Mouse (Mus musculus) olfactory bulb, adult 2 months (tissue): ENCODE data around the gene Mob3a.

Source experiments
- CTCF ChIP-seq: fragments of 200-500 bp; IDR thresholded peaks from 2 replicates; pipeline ENCODE4 v1.5.1; 2012; ENCODE audit warnings: low read depth, mild to moderate bottlenecking, low read length, moderate library complexity; ENCODE audit not compliant: insufficient read depth
- POLR2A ChIP-seq: fragments of 200-500 bp; IDR thresholded peaks from 2 replicates; pipeline ENCODE4 v1.6.1; 2012; ENCODE audit warnings: mild to moderate bottlenecking, low read depth, low read length, moderate library complexity; ENCODE audit not compliant: insufficient read depth

DNA sequence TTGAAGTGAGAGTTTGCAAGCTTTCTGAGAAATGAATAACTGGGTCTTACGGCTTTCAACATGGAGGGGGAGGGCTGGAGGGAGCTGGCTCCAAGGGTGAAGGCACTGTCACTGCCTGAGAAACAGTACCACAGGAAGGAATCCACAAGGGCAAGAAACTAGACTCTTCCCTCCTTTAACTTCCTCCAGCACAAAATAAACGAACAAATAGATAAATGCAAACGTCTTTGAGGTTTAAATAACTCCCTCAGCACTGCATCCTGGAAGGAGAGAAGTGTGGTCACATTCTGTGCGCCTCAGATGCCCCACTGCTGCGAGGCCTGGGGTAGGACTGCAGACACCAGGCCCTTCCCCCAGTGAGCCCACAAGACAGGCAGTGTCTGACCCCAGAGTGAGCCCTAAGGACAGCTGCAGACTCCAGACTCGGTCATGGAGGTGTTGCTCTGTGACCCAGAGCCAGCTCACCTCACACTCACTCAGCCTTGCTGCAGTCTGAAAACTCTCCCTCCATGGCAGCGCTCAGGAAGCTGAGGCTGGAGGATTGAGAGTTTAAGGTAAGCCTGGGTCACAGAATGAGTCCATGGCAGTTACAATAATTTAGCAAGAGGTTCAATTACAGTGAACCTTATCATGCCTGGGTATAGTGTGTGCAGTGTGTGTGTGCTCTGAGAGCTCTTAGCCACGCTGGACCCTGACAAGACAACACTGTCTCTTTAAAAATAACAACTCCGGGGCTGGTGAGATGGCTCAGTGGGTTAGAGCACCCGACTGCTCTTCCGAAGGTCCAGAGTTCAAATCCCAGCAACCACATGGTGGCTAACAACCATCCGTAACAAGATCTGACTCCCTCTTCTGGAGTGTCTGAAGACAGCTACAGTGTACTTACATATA, 5.0 kb downstream of the Mob3a start:
- TF ChIP-seq CTCF: no peak
- no peak for TF ChIP-seq POLR2A
